Mouse (Mus musculus): ENCODE data around the gene Itpkc. TPM values are rescaled to one million over a fixed set of nuclear protein-coding genes. Genes with fewer than 3 reads are reported as not detected.

The Itpkc gene
- polyA plus RNA-seq, 1 experiment from 2014 or later: 7.4 TPM

- Histone ChIP-seq H3K36me3 (ENCODE audit: control insufficient read depth, insufficient read depth, low read length) (no peaks in the 10 kb centered on the region), H3K4me1 (ENCODE audit: control insufficient read depth, insufficient read depth, low read length) (peaks cover 19% of the 10 kb centered on the region), H3K4me3 (replicated peaks; ENCODE audit: low read depth, low read length) (no peak overlapping the region), H3K9ac (replicated peaks; ENCODE audit: low read length) (no peak overlapping the region), H3K27me3 (ENCODE audit: control insufficient read depth, insufficient read depth, low read length) (no peaks in the 10 kb centered on the region), H3K4me2 (ENCODE audit: low read length) (no peak overlapping the region; the same call in 1 of the 2 replicates), H3K27ac (replicated peaks; ENCODE audit: low read depth, low read length) (peak overlapping the region; percentile 85; the same call in 1 of the 2 replicates), H3K9me3 (ENCODE audit: control insufficient read depth, low read length) (no peaks in the 10 kb centered on the region)
- ATAC-seq (ENCODE audit: low FRiP score, low TSS enrichment): no peak
- no peak for DNase-seq
- 84% methylated on average over 7 of the region's 7 CpGs for WGBS
Observed at GRCm38 (mm10) chr7:27231693-27232331, 3.4 kb upstream of the Itpkc start.

DNA sequence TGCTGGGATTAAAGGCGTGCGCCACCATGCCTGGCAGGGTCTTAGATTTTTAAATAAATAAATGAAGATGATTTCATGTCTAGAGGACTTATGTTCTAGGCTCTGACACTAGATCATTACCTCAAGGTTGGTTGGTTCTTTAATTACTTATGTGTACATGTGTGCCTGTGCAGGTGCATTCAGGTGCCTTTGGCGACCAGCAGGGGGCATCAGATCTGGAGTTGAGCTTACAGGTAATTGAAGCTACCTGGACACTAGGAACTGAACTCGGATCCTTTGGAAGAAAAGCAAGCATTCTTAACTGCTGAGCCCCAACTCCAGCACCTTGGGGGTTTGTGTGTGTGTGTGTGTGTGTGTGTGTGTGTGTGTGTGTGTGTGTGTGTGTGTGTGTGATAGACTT lies 2.3 kb upstream of the Itpkc start:
- no peaks in the 10 kb centered on the region for H3K36me3 ChIP-seq (ENCODE audit: control insufficient read depth, insufficient read depth, low read length)
- no peak overlapping the region for H3K4me3 ChIP-seq (replicated peaks; ENCODE audit: low read depth, low read length)
- no peaks in the 10 kb centered on the region for H3K27me3 ChIP-seq (ENCODE audit: control insufficient read depth, insufficient read depth, low read length)
- H3K9ac ChIP-seq (replicated peaks; ENCODE audit: low read length): no peak overlapping the region
- no peak overlapping the region for H3K4me2 ChIP-seq (ENCODE audit: low read length)
- DNase-seq (no peak), ATAC-seq (ENCODE audit: low FRiP score, low TSS enrichment) (no peak)
- H3K9me3 ChIP-seq (ENCODE audit: control insufficient read depth, low read length): no peaks in the 10 kb centered on the region
- H3K4me1 ChIP-seq (ENCODE audit: control insufficient read depth, insufficient read depth, low read length): peaks cover 30% of the 10 kb centered on the region
- H3K27ac ChIP-seq (replicated peaks; ENCODE audit: low read depth, low read length): no peak overlapping the region
- WGBS: 77% methylated on average over 4 of the region's 4 CpGs

GRCm38 (mm10) chr7:27228865-27229264 lies 404 bp upstream of the Itpkc start:
- ATAC-seq (ENCODE audit: low FRiP score, low TSS enrichment) (no peak), DNase-seq (no peak)
- Histone ChIP-seq H3K36me3 (ENCODE audit: control insufficient read depth, insufficient read depth, low read length) (no peaks in the 10 kb centered on the region), H3K27ac (replicated peaks; ENCODE audit: low read depth, low read length) (peak overlapping the region; percentile 75), H3K4me2 (ENCODE audit: low read length) (peak overlapping the region; percentile 93), H3K4me3 (replicated peaks; ENCODE audit: low read depth, low read length) (peak overlapping the region; percentile 55), H3K9me3 (ENCODE audit: control insufficient read depth, low read length) (no peaks in the 10 kb centered on the region), H3K27me3 (ENCODE audit: control insufficient read depth, insufficient read depth, low read length) (no peaks in the 10 kb centered on the region), H3K9ac (replicated peaks; ENCODE audit: low read length) (peak overlapping the region; percentile 76; the same call in 1 of the 2 replicates), H3K4me1 (ENCODE audit: control insufficient read depth, insufficient read depth, low read length) (peaks cover 48% of the 10 kb centered on the region)
- WGBS: 17% methylated on average over 6 of the region's 6 CpGs

DNA sequence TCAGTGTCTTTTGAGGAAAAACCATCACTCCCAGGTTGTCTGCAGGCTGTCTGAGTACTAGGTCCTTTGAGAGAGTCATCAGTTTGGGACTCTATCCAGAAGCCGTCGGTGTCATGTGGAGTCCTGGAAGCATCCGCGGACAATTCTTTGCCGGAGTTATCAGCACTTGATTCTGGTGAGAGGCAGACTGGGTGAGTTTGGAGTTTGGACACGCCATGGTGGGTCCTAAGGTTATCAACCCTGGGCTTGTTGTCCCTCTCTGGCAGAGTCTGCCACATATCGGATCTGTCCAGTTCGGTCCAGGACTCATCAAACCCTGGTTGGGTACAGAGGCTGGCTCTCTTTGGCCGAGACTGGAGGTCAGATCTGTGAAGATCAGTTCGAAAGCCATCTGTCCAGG lies 785 bp downstream of the Itpkc start:
- DNase-seq (peak; percentile 11), ATAC-seq (ENCODE audit: low FRiP score, low TSS enrichment) (no peak; the same call in 1 of the 2 replicates)
- H3K9me3 ChIP-seq (ENCODE audit: control insufficient read depth, low read length): no peaks in the 10 kb centered on the region
- H3K27ac ChIP-seq (replicated peaks; ENCODE audit: low read depth, low read length): peak overlapping the region; percentile 75; the same call in 1 of the 2 replicates
- peaks cover 46% of the 10 kb centered on the region for H3K4me1 ChIP-seq (ENCODE audit: control insufficient read depth, insufficient read depth, low read length)
- peak overlapping the region; percentile 93 for H3K4me2 ChIP-seq (ENCODE audit: low read length)
- peak overlapping the region; percentile 55 for H3K4me3 ChIP-seq (replicated peaks; ENCODE audit: low read depth, low read length)
- 3% methylated on average over 10 of the region's 10 CpGs for WGBS
- no peaks in the 10 kb centered on the region for H3K27me3 ChIP-seq (ENCODE audit: control insufficient read depth, insufficient read depth, low read length)
- peaks cover 3% of the 10 kb centered on the region; the same call in 1 of the 2 replicates for H3K36me3 ChIP-seq (ENCODE audit: control insufficient read depth, insufficient read depth, low read length)
- peak overlapping the region; percentile 76 for H3K9ac ChIP-seq (replicated peaks; ENCODE audit: low read length)

DNA sequence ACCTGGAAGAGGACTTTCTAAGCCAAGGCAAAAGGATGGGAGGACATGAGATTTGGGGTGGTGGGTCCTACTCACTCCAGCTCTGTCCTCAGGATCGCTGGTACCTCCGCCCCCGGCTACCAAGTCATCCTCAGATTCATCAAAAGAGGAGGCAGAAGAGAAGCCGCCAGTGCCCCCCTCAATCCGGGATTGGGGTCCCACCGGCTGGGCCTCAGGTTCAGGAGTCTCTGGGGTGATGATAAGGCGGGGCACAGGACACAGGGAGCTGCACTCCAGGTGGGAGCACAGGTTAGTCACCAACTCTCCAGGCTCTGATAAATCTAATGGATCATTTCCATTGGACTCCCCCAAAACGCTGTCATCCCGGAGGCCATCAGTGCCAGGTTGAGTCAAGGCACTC lies 1.2 kb downstream of the Itpkc start:
- no peaks in the 10 kb centered on the region for H3K27me3 ChIP-seq (ENCODE audit: control insufficient read depth, insufficient read depth, low read length)
- H3K4me3 ChIP-seq (replicated peaks; ENCODE audit: low read depth, low read length): peak overlapping the region; percentile 55
- H3K4me1 ChIP-seq (ENCODE audit: control insufficient read depth, insufficient read depth, low read length): peaks cover 46% of the 10 kb centered on the region
- H3K9ac ChIP-seq (replicated peaks; ENCODE audit: low read length): peak overlapping the region; percentile 76
- ATAC-seq (ENCODE audit: low FRiP score, low TSS enrichment) (no peak), DNase-seq (no peak)
- no peaks in the 10 kb centered on the region for H3K9me3 ChIP-seq (ENCODE audit: control insufficient read depth, low read length)
- H3K4me2 ChIP-seq (ENCODE audit: low read length): peak overlapping the region; percentile 93
- H3K27ac ChIP-seq (replicated peaks; ENCODE audit: low read depth, low read length): no peak overlapping the region
- WGBS: 34% methylated on average over 9 of the region's 9 CpGs
- peaks cover 3% of the 10 kb centered on the region; the same call in 1 of the 2 replicates for H3K36me3 ChIP-seq (ENCODE audit: control insufficient read depth, insufficient read depth, low read length)

GRCm38 (mm10) chr7:27224877-27225575 lies 3.4 kb downstream of the Itpkc start:
- H3K4me1 ChIP-seq (ENCODE audit: control insufficient read depth, insufficient read depth, low read length): peaks cover 46% of the 10 kb centered on the region
- WGBS: 81% methylated on average over 11 of the region's 11 CpGs

DNA sequence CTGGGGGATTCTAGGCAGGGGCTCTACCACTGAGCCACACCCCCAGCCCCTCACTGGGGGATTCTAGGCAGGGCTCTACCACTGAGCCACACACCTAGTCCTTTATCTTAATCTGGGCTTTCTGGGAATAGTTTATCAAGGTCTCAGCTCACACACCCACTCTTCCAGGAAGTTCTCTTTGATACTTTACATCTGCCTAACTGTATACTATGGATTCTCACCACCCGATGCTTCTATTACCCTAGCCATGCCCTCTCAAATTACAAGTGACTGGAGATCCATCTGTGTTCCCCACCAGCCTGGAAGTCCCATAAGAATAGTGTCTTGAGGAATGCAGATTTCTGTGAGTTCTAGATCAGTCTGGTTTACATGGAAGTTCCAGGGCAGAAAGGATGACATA lies 5.9 kb downstream of the Itpkc start:
- no peak overlapping the region for H3K27ac ChIP-seq (replicated peaks; ENCODE audit: low read depth, low read length)
- H3K9ac ChIP-seq (replicated peaks; ENCODE audit: low read length): no peak overlapping the region
- ATAC-seq (ENCODE audit: low FRiP score, low TSS enrichment) (no peak), DNase-seq (no peak)
- no peaks in the 10 kb centered on the region for H3K9me3 ChIP-seq (ENCODE audit: control insufficient read depth, low read length)
- H3K4me1 ChIP-seq (ENCODE audit: control insufficient read depth, insufficient read depth, low read length): peaks cover 42% of the 10 kb centered on the region
- no peaks in the 10 kb centered on the region for H3K27me3 ChIP-seq (ENCODE audit: control insufficient read depth, insufficient read depth, low read length)
- no peak overlapping the region for H3K4me3 ChIP-seq (replicated peaks; ENCODE audit: low read depth, low read length)
- WGBS: 94% methylated on average over 1 of the region's 1 CpGs
- H3K36me3 ChIP-seq (ENCODE audit: control insufficient read depth, insufficient read depth, low read length): peaks cover 20% of the 10 kb centered on the region
- no peak overlapping the region for H3K4me2 ChIP-seq (ENCODE audit: low read length)

More at GRCm38 (mm10) chr7:27224877-27225575, 3.4 kb downstream of the Itpkc start:
- peaks cover 3% of the 10 kb centered on the region; the same call in 1 of the 2 replicates for H3K36me3 ChIP-seq (ENCODE audit: control insufficient read depth, insufficient read depth, low read length)
- no peak overlapping the region for H3K27ac ChIP-seq (replicated peaks; ENCODE audit: low read depth, low read length)
- DNase-seq: peak; percentile 5
- peak overlapping the region; percentile 55; the same call in 1 of the 2 replicates for H3K4me3 ChIP-seq (replicated peaks; ENCODE audit: low read depth, low read length)
- no peak for ATAC-seq (ENCODE audit: low FRiP score, low TSS enrichment)
- H3K9me3 ChIP-seq (ENCODE audit: control insufficient read depth, low read length): no peaks in the 10 kb centered on the region
- H3K9ac ChIP-seq (replicated peaks; ENCODE audit: low read length): peak overlapping the region; percentile 76
- H3K4me2 ChIP-seq (ENCODE audit: low read length): peak overlapping the region; percentile 93
- no peaks in the 10 kb centered on the region for H3K27me3 ChIP-seq (ENCODE audit: control insufficient read depth, insufficient read depth, low read length)

DNA sequence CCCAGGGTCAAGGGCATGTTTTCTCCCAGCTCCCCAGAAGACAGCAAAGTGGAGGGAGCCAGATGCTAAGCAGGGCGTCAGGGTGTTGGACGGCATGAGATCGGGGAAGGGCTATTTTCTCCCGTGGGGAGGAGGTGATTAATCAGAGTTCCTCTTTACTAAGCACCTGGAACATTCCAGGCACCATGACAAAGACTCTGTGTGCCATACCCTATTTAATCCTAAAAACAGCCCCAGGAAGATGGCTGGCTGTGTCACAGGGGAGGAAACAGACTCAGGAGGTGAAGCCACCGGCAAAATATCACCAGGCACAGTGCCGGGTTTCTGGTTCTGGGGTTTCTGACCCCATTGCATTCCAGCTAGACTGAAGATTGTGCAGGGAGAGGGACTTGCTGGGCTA lies 6.5 kb downstream of the Itpkc start:
- no peak overlapping the region for H3K4me3 ChIP-seq (replicated peaks; ENCODE audit: low read depth, low read length)
- no peak overlapping the region for H3K9ac ChIP-seq (replicated peaks; ENCODE audit: low read length)
- H3K27me3 ChIP-seq (ENCODE audit: control insufficient read depth, insufficient read depth, low read length): no peaks in the 10 kb centered on the region
- no peak for ATAC-seq (ENCODE audit: low FRiP score, low TSS enrichment)
- no peaks in the 10 kb centered on the region for H3K9me3 ChIP-seq (ENCODE audit: control insufficient read depth, low read length)
- DNase-seq: no peak
- no peak overlapping the region for H3K27ac ChIP-seq (replicated peaks; ENCODE audit: low read depth, low read length)
- H3K36me3 ChIP-seq (ENCODE audit: control insufficient read depth, insufficient read depth, low read length): peaks cover 26% of the 10 kb centered on the region
- no peak overlapping the region for H3K4me2 ChIP-seq (ENCODE audit: low read length)
- H3K4me1 ChIP-seq (ENCODE audit: control insufficient read depth, insufficient read depth, low read length): peaks cover 36% of the 10 kb centered on the region
- WGBS: 83% methylated on average over 6 of the region's 6 CpGs
